Mouse (Mus musculus) MEL (cell line): Measurements from ENCODE around the gene Slc35e2.
"Not testable (repeated sequence)": the region's sequence is repeated elsewhere in the genome, so short reads cannot be mapped to it uniquely, and the experiment has no call there.

ENCODE experiments used
- CTCF ChIP-seq, 3 experiments: IDR thresholded peaks in 2 of 3; conservative IDR thresholded peaks in 1 of 3; 2 replicates each; pipeline ENCODE4 v1.5.1; 2011 to 2012; ENCODE audit warnings: low read length in 3 of 3, low read depth in 2 of 3, mild to moderate bottlenecking in 2 of 3, improper control_type of control experiment in 1 of 3, inconsistent platforms in 1 of 3, mixed read lengths in 1 of 3, moderate library complexity in 1 of 3; ENCODE audit not compliant: control insufficient read depth in 1 of 3, insufficient read depth in 1 of 3, poor library complexity in 1 of 3, severe bottlenecking in 1 of 3
- E2F4 ChIP-seq: IDR thresholded peaks from 2 replicates; pipeline ENCODE4 v1.6.1; 2011; ENCODE audit warnings: low read depth, low read length, improper control_type of control experiment, borderline replicate concordance
- TAL1 ChIP-seq: IDR thresholded peaks from 2 replicates; pipeline ENCODE4 v1.6.1; 2012; ENCODE audit warnings: mild to moderate bottlenecking, inconsistent platforms, low read length, moderate library complexity, mixed read lengths
- ZNF384 ChIP-seq: IDR thresholded peaks from 2 replicates; pipeline ENCODE4 v1.6.1; 2012; ENCODE audit warnings: low read depth, mild to moderate bottlenecking, inconsistent platforms, low read length, improper control_type of control experiment

GRCm38 (mm10) chr4:155645308-155645707 is 44.1 kb downstream of the Slc35e2 start, which contains the start of gene Gm10563:
- not testable (repeated sequence) for TF ChIP-seq ZNF384; CTCF (IDR thresholded peaks at IDR 0.05 in 2 of 3, conservative IDR thresholded peaks at IDR 0.05 in 1 of 3; ENCODE audit: control insufficient read depth in 1 of 3, insufficient read depth in 1 of 3, low read depth in 2 of 3, low read length in 3 of 3, poor library complexity in 1 of 3, severe bottlenecking in 1 of 3); TAL1; E2F4
